Comparison of ENCODE assay signal across 20 mouse cellular contexts in genomic region chr10:85382981-85383380, GRCm38 (mm10).
"Had no signal": no experiment of that assay in that cellular context is flagged by ENCODE, and none has a peak within 500 bp of the region (broad histone marks: within the 10 kb centered on the region; RNA-seq: fewer than 3 reads in every experiment).

No protein-coding gene starts in this region.

- H3K4me2 ChIP-seq: lung, embryonic 15.5 days; midbrain, embryonic 11.5 days; midbrain, embryonic 13.5 days; midbrain, embryonic 15.5 days; neural tube, embryonic 12.5 days had no signal

- H3K9ac ChIP-seq: liver, postnatal 0 days; lung, embryonic 15.5 days; midbrain, embryonic 13.5 days; midbrain, embryonic 15.5 days; neural tube, embryonic 12.5 days had no signal

- DNase-seq: liver, postnatal 0 days; lung, adult 2 months; lung, postnatal 14 days; lung, postnatal 36 days; retina, postnatal 1 day; right cerebral cortex, adult 18-20 months; right cerebral cortex, postnatal 25 days; right cerebral cortex, postnatal 4 days; spleen, adult 18-20 months; thymus, adult 18-20 months; thymus, postnatal 14 days; thymus, postnatal 4 days had no signal

- H3K27me3 ChIP-seq: midbrain, embryonic 15.5 days had no signal

- ATAC-seq: liver, postnatal 0 days; lung, postnatal 0 days; midbrain, embryonic 13.5 days; midbrain, embryonic 15.5 days had no signal

- H3K9me3 ChIP-seq: lung, embryonic 15.5 days; midbrain, embryonic 13.5 days; midbrain, embryonic 15.5 days; neural tube, embryonic 12.5 days had no signal

- H3K36me3 ChIP-seq: lung, embryonic 15.5 days; midbrain, embryonic 13.5 days; midbrain, embryonic 15.5 days; neural tube, embryonic 12.5 days had no signal

- H3K4me3 ChIP-seq: lung, embryonic 15.5 days; megakaryocyte, embryonic 14.5 days; midbrain, embryonic 13.5 days; midbrain, embryonic 15.5 days; neural tube, embryonic 12.5 days had no signal

- H3K27ac ChIP-seq: lung, embryonic 15.5 days; macrophage; midbrain, embryonic 13.5 days; midbrain, embryonic 15.5 days; neural tube, embryonic 12.5 days had no signal
